Mouse (Mus musculus) adrenal gland, adult (tissue): ENCODE results near the gene Ccdc187.

Experiments
- DNase-seq, 2 experiments: peaks; one replicate each; pipeline ENCODE4 v3.0.0; 2022 to 2023; ENCODE audit warnings: low spot score in 1 of 2; ENCODE audit not compliant: inconsistent age in 2 of 2

Gene Ccdc187

DNA sequence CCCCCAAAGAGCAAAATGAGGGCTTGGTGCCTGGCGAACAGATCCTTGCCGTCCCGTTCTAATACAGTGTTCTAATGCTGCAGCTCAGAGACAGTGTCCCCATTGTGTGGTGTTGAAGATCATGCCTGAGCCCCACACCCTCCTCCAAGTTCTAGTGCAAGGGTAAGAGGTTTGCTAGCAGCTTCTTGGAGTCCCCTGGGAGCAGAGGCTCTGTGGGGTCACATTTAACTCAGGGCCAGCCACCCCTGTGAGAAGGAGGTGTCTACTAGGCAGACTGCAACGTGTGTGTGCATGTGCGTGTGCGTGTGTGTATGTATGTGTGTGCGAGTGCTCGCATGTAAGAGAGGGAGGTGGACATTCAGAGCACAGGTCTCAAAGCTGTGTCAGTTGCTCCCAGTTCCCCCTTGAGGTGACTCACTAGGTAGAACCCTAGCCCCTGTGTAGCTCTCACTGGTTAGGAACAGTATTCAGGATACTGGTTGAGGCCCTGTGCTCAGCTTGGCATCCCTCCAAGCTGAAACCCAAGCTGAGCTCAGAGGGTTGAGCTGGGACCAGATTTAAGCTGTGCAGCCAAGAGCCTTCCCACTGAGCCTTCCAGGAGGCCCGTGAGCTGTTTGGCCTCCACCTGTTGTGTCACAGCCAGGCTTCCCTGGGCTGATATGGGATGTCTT lies 22.4 kb upstream of the Ccdc187 start:
- peak; percentile 27 to 42 for DNase-seq

GRCm38 (mm10) chr2:26315925-26316311 lies 21.6 kb upstream of the Ccdc187 start:
- peak in 1 of 2 experiments; percentile 64 for DNase-seq

GRCm38 (mm10) chr2:26315072-26315924 lies 20.9 kb upstream of the Ccdc187 start, which contains the start of gene Gpsm1:
TSS of gene Gpsm1 (plus strand) at chr2:26315515.
- DNase-seq = peak; percentile 90 to 93

DNA sequence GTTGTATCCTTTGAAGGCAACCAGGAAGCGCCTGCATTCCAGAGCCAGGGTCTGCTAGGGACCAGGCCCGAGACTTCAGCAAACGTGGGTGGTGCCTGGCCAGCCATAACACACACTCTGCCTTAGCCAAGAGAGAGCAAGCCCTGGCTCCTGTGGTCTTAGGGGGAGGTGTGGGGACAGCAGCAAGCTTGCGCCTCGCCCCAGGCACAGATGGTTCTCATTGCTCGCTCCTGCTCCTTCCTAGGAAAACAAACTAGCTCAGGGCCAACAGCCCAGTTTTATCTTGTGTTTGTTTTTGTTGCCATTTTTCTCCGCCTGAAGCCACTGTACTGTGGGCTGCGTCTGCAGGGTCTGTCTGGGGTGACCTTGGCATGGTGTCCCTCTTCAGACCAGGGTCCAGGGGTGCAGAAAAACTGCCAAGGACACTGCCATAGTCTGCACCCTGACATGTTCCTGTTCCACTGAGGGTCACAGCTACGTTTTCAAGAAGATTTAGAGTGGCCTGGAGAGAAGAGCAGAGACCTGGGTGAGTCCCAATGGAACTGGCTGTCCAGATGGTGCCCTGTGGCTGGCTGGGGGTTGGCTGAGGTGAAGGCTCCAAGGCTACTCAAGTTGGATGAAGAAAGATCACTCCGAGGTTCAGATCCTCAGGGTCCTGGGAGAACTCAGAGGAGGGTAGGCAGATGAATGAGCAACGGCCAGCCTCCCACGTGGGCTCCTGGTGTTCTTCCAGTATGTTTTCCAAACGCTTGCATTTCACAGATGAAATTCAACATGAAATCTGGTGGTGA lies 20.1 kb upstream of the Ccdc187 start:
- peak; percentile 60 to 64 for DNase-seq

DNA sequence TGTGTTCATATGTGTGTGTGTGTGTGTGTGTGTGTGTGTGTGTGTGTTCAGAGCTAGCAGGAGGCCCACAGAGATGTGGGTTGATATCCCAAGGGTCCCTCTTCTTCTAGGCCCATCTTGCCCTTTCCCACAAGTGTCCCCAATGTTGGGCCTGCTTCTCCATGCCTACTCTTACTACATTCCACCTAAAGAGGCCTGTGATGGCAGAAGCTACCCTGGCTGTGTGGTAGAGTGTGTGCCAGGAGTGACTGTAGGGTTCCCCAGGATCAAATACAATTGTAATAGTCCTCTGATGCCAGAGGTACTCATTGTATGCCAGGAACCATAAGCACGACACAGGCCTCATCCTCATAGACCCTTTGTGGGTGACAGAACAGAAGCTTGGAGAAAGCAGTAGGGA lies 19.0 kb upstream of the Ccdc187 start:
- no peak for DNase-seq

DNA sequence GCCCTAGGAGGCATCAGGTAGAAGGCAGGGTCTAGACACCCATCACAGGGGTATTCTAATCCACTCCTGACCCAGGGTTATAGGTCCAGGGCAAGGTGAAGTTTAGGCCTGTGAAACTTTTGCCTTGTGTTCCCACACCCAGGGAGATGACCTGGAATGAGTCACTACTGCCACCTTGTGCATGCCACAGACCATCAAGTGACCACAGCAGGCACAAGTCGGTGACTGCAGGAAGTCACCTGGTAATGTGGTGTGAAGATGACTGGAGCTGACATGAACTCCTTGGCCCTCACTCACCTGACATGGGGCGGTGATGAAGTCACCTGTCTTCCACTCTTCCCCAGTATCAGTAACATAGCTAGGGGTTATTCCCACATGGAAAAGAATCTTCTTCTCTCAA lies 18.5 kb upstream of the Ccdc187 start:
- peak in 1 of 2 experiments; percentile 31 for DNase-seq

DNA sequence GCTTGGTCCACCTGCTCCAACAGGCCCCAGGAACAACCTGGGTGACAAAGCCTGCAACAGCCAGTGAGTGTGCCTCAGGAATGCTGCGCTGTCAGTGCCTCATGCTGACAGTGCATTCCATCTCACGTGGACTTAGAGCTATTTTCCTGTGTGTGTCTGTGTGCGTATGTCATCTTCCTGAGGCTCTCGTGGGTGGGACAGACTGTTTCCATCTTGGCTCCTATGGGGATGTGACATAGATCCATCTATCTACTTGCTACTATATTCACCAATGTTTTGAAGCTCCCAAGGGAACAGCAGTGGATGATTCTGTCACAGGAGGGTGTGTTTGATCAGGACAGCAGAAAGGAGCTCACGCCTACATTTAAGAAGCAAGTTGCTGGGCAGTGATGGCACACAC lies 17.6 kb upstream of the Ccdc187 start:
- DNase-seq = no peak

GRCm38 (mm10) chr2:26309739-26310138 lies 15.4 kb upstream of the Ccdc187 start:
- no peak for DNase-seq

DNA sequence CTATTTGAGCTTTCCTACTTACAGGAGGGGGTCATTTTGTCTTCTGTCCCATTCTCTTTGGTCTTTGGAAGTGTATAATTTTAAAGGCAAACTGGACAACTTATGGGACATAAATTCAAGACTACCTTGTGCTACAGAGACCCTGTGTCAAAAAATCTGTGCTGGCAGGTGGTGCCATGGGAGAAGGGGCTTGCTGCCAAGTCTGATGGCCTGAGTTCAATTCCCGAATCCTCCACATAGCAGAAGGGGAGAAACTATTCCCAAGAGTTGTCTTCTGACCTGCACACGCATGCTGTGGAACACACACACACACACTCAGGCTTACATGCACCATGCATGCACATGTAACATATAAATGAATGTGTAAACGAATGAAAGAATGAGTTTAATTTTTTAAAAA lies 12.3 kb upstream of the Ccdc187 start:
- no peak for DNase-seq

DNA sequence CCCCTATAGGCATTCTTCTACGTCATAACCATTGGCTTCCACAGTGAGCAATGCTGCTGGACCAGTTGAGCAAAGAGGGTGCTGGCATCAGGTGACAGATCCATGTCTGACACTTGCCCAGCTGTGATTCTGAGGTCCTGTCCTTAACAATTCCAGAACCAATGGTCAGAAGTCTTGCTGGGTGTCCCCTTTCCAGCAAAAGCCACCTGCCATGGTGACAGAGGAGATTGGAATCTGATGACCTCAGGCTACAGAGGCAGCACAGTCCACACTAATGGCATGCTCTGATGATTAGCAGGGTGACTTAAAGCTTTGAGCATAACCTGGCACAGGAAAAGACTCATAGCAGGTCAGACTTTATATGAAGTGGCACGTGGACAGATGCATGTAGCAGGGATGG lies 11.2 kb upstream of the Ccdc187 start:
- DNase-seq = no peak

- no peak for DNase-seq
These were observed 10.4 kb upstream of the Ccdc187 start for GRCm38 (mm10) chr2:26304711-26305110.

DNA sequence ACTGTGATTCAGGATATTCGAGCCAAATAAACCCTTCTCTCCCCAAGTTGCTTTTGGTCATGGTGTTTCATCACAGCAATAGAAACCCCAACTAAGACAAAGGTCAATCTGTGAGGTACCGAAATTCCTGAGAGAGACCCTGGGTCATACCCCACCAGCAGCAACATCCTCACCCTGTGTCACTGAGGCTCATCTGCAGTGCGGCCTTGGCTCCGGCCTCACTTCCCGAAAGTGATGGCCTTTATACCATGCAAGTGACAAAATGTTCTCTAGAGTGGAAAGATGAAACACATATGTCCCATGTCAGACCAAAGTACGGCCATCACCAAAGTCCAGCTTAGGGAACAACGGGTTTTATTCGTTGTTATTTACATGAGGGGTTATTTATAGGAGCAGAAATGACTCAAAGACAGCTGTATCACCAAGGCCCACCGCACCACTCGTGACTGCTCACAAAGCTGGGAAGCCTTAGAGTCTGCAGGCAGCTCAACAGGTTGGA lies 7.7 kb upstream of the Ccdc187 start:
- peak in 1 of 2 experiments; percentile 11 for DNase-seq

DNA sequence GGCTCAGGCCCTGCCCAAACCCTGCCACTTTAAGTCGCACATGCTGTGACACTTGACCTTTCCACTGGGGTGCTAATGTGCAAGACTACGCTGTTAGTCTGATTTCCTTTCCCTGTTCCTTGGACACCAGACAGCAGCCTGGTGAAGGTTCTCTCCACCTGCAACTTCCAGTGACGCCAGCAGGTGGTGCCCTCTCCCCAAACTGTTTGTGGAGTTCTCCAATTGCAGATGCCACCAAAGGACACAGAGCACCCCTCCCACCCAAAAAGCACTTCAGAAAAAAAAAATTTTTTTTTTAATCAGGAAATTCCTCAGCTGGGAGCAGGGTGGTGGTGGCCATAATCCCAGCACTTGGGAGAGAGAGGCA lies 6.4 kb upstream of the Ccdc187 start:
- peak; percentile 87 to 96 for DNase-seq

GRCm38 (mm10) chr2:26300161-26300807 lies 5.9 kb upstream of the Ccdc187 start:
- DNase-seq = peak; percentile 79 to 93

DNA sequence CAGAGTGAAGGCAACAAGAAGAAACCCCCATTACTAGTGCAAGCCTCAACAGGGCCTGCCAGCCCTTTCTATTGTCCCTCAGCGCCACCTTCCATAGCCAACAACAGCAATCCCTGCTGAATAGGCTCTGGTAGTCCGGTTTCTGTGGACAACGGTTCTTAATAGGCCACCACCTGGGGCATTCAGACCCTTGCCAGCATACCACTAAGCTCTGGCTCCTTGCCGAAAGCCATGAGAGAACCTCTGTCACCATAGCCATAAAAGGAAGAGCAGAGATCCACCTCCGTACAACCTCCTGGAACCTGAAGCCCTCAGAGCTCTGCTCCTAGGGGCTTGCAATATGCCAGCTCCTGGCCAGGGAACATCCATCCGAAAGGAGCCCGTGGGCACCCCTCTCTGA lies 5.0 kb upstream of the Ccdc187 start:
- peak in 1 of 2 experiments; percentile 48 for DNase-seq

DNA sequence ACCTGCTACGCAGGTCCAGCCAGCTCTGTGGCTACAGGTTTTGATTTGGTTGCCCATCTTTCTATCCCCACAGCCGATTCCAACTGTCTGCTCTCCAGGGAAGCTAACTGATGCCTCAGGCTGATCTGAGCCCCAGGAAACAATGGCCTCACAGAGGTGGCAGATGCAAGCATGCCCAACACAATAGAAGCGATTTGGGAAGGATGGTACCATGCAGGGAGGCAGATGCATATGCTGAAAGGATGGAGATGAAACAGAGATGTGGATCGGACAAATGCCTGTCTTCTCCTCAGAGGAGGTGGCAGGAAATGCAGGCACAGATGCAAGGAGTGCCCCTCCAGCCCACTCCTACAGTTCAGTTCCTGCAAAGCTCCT lies 4.5 kb upstream of the Ccdc187 start:
- DNase-seq = peak in 1 of 2 experiments; percentile 44

DNA sequence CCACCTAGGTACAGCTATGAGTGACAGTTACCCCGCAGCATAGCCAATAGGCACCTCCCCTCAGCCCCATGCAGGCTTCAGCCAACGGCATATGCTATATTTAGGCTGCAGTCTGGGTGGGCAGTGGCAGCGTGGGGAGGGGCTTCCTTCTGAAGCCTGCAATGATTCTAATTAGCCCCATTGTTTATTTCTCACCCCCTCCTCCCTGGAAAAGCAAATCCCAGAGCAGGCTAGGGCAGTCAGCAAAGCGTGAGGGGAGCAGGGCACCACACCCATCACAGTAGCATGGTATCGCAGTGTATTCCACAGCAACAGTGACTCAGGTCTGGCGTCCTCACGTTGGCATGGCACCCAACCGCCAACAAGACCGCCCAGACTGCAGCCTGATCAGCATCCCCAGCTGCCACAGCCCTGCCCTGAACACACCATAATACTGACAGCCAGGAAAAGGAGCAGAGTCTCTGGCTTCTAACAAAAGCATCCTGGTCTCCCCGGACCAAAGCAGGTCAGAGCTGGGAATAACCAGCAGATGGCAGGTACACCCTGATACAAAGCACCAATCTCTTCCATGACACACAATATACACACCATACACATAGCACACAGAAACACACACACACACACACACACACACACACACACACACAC lies 4.0 kb upstream of the Ccdc187 start:
- peak; percentile 53 to 66 for DNase-seq

GRCm38 (mm10) chr2:26296606-26297195 lies 2.3 kb upstream of the Ccdc187 start:
- peak in 1 of 2 experiments; percentile 30 for DNase-seq

DNA sequence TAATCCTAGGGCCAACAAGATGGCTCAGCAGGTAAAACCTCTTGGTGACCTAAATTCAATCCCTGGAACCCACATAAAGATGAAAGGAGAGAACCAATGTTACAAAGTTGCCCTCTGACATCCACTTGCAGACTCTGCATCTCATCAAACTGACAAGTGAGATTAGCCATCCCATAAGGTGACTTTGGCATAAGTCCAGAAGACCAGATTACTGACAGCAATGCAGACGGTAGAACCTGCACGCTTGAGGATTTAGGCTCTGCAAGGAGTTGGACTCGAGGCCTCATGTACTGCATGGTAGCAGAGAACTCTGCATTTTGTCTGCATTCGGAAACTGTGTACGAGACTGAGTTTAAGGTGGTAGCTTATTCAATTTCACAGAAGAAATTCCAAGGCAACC lies 4.2 kb downstream of the Ccdc187 start:
- DNase-seq = no peak

- no peak for DNase-seq
These were observed 8.0 kb downstream of the Ccdc187 start for GRCm38 (mm10) chr2:26286391-26286790.
